Mouse (Mus musculus) testis, adult 2 months (tissue): ENCODE data around the gene Cpe. TPM values are rescaled to one million over a fixed set of nuclear protein-coding genes. Genes with fewer than 3 reads are reported as not detected.

Experiments used
- H3K27ac ChIP-seq: fragments of 200-500 bp; 2 replicates; pipeline ENCODE4 v1.5.1; 2012; ENCODE audit warnings: low read depth, low read length; ENCODE audit not compliant: control insufficient read depth, insufficient read depth
- H3K27me3 ChIP-seq: fragments of 200-500 bp; 2 replicates; pipeline ENCODE4 v1.6.1; 2012; ENCODE audit warnings: mild to moderate bottlenecking, low read length, moderate library complexity; ENCODE audit not compliant: control insufficient read depth, insufficient read depth
- H3K36me3 ChIP-seq: fragments of 200-500 bp; 2 replicates; pipeline ENCODE4 v1.6.1; 2012; ENCODE audit warnings: mild to moderate bottlenecking, low read length; ENCODE audit not compliant: control insufficient read depth, insufficient read depth
- H3K4me1 ChIP-seq: fragments of 200-500 bp; 2 replicates; pipeline ENCODE4 v1.6.1; 2012; ENCODE audit warnings: low read length; ENCODE audit not compliant: control insufficient read depth, insufficient read depth
- H3K4me3 ChIP-seq: fragments of 200-500 bp; 2 replicates; pipeline ENCODE4 v1.5.1; 2012; ENCODE audit warnings: low read depth, mild to moderate bottlenecking, low read length, moderate library complexity, mixed read lengths; ENCODE audit not compliant: control insufficient read depth
- CTCF ChIP-seq: fragments of 200-500 bp; IDR thresholded peaks from 2 replicates; pipeline ENCODE4 v1.5.1; 2012; ENCODE audit warnings: low read depth, mild to moderate bottlenecking, inconsistent platforms, low read length, moderate library complexity; ENCODE audit not compliant: control insufficient read depth, insufficient read depth, insufficient replicate concordance
- POLR2A ChIP-seq: fragments of 200-500 bp; IDR thresholded peaks from 2 replicates; pipeline ENCODE4 v1.6.1; 2012; ENCODE audit warnings: low read depth, mild to moderate bottlenecking, inconsistent platforms, low read length, moderate library complexity; ENCODE audit not compliant: control insufficient read depth
- polyA plus RNA-seq: library from polyadenylated mRNA; depleted of rRNA; stranded (reverse); fragments of >200 nt; gene quantifications from 2 replicates; pipeline ENCODE4 v1.2.3, GENCODE M21; 2012; rRNA removed

Gene Cpe
- polyA plus RNA-seq = 30.7 and 42.5 TPM in 2 replicates

DNA sequence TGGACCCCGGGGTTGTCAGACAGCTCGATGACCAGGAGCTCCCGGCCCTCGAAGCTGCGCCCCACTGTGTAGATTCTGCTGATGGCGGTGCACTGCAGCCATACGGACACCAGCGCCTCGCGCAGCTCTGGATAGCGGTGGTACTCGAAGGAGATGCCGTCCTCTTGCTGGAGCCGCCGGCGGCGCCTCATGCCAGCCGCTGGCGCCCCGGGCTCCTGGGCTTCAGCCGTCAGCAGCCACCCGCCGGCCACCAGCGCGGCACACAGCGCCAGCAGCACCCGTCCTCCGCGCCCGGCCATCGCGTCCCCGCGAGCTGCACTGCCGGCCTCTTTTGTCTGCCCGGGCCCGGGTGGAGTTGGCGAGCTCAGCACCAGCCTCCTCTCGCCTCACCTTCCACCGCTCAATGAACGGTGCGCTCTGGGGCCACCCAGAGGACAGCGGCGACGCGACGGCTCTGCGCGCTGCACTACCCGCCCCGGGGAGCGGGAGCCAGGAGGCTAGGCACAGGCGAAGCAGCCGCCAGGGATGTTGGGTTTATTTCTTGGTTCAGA lies at the start of gene Cpe:
TSS of gene Cpe (minus strand) at position 404 of the 551 bp plus-strand sequence.
- peak within 1 kb of the TSS; percentile 30; the same call in 1 of the 2 replicates for H3K27ac ChIP-seq
- H3K4me3 ChIP-seq = peak within 1 kb of the TSS; percentile 82
- H3K36me3 ChIP-seq = no peaks in the 10 kb centered on the region
- TF ChIP-seq CTCF (peak; percentile 52; the same call in 1 of the 2 replicates), POLR2A (no peak)
- peaks cover 6% of the 10 kb centered on the region for H3K4me1 ChIP-seq
- no peaks in the 10 kb centered on the region for H3K27me3 ChIP-seq

DNA sequence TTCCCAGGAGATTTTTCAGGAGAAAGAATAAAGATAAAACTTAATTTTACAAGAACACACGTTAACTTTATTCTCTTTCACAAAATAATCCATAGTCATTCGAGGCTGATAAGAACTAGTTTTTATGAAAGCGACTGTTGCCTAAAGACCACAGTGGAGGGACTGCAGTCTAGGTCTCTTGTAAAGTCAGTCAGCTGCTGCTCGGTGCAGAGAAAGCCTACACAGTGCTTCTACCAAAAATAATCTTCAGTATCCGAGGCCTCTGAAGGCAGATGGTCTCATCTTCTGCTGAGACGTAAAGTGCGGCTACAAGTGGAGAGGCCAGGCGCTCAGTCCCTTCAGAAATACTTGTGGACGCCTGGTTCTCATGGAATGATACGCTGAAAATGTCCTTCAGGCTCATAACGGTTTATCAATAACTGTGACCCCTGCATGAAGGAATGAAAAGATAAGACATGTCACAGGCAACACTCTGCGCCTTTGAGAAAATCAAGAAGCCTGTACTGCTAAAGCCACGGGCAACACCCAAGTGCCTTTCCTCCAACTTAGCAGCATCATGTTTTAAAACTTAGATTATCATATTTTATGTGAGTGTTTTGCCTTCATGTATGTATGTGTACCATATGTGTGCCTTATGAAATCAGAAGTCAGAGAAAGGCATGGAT lies 47.8 kb upstream of the Cpe start:
- Histone ChIP-seq H3K36me3 (no peaks in the 10 kb centered on the region), H3K4me3 (no peak overlapping the region), H3K27ac (no peak overlapping the region), H3K27me3 (no peaks in the 10 kb centered on the region), H3K4me1 (no peaks in the 10 kb centered on the region)
- TF ChIP-seq CTCF (no peak), POLR2A (no peak)

DNA sequence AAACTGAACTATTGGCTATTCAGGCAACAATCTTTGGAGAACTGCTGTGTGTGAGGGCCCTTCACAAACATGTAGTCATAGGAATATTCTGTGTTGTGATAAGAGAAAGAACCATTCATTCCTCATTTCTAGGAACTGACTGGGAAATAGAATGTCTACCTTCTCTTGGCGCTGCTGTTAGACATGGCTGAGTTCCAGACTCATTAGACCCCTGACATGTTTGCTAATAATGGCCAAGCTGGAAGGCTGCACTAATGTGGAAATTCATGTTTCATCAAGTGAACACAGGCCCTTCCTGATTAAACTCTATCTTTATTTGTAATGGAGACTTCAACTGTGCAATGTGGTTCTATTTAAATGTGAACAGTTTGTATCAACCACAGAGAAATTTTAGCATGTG lies 46.1 kb upstream of the Cpe start:
- Histone ChIP-seq H3K27ac (no peak overlapping the region), H3K27me3 (no peaks in the 10 kb centered on the region), H3K4me3 (no peak overlapping the region), H3K36me3 (no peaks in the 10 kb centered on the region), H3K4me1 (no peaks in the 10 kb centered on the region; the same call in 1 of the 2 replicates)
- TF ChIP-seq CTCF (no peak), POLR2A (no peak)

DNA sequence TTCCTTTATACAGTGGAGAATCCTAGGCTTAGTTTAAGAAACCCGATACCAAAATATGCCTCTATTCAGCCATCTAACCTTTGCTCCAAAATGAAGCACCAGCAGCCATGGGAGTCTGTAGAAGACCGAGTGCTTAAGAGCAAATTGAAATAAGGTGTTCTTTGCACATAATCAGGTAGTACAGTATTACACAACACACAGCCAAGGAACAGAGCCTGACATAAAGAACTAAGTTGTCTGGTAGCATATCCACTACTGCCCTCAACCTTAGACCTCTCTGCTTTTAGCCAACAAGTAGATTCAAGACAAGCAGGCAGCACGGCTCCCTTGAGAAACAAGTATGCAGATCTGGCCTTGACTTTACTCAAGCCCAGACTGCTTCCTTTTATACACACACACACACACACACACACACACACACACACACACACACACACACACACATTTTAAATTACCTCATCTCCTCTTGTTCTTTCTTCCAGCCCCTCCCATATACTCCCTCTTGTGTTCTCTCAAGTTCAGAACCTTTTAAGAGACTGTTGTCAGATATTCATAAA lies 44.0 kb upstream of the Cpe start:
- H3K4me3 ChIP-seq = no peak overlapping the region

DNA sequence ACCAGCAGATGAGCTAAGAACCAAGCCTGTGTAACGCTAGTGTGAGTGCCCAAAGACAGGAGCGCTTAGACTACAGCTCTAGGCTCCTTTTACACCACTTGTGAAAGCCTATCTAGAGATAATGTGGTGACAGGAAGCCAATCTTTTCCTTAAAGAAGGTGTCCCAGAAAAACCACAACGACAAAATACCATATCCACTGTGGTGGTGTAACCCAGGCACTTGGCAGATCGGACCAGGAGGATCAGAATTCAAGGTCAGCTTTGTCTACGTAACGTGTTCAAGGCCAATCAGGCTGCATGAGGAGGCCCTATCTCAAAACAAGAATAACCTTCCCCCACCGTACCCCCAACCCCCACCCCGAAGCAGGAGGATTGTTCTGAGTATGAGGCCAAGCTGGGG lies 42.3 kb upstream of the Cpe start:
- no peaks in the 10 kb centered on the region for H3K27me3 ChIP-seq

More for the DNA sequence above, 44.0 kb upstream of the Cpe start:
- Histone ChIP-seq H3K4me1 (no peaks in the 10 kb centered on the region; the same call in none of the 2 replicates), H3K27me3 (no peaks in the 10 kb centered on the region), H3K27ac (no peak overlapping the region), H3K36me3 (no peaks in the 10 kb centered on the region)
- TF ChIP-seq POLR2A (no peak), CTCF (no peak)

DNA sequence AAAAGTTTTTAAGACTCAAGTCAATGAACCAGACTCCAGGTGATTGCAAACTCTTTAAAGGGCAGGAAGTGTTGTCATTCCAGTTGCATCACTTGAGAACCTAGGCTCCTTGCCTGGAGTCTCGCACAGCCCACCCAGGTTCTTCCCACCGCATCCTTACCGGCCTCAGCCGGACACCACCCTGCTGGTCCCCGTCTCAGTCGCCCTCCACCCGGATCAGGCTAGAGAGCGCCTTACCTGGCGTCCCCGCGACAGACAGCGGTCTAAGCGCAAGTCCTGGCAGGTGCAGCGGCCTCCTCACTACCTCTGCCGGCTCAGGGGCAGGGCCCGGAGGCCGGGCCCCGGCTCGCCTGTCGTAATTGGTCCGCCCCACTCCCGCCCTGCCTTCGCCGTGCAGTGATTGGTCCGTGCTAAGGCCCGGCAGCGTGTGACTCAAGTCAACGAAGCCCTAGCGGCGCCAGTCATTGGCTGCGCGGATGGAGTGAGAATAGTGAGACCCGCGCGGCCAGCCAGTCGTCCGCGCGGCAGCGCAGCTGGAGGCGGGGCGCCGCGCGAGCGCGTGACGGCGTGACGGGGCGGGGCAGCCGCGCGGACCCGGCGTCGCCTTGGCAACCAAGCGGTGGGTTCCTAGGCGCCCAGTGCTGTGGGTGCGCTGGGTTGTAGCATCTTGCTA lies 40.6 kb upstream of the Cpe start, which contains the start of gene Msmo1:
TSS of gene Msmo1 (minus strand) at position 522 of the 673 bp plus-strand sequence.
- TF ChIP-seq CTCF (no peak), POLR2A (peak; percentile 51)
- Histone ChIP-seq H3K4me1 (no peaks in the 10 kb centered on the region; the same call in none of the 2 replicates), H3K4me3 (peak within 1 kb of the TSS; percentile 93), H3K27ac (peak within 1 kb of the TSS; percentile 61), H3K36me3 (no peaks in the 10 kb centered on the region), H3K27me3 (no peaks in the 10 kb centered on the region)

More for the DNA sequence above, 42.3 kb upstream of the Cpe start:
- H3K27ac ChIP-seq = no peak overlapping the region
- TF ChIP-seq POLR2A = no peak
- TF ChIP-seq CTCF = no peak
- H3K4me1 ChIP-seq = no peaks in the 10 kb centered on the region; the same call in none of the 2 replicates
- H3K4me3 ChIP-seq = no peak overlapping the region
- no peaks in the 10 kb centered on the region for H3K36me3 ChIP-seq

DNA sequence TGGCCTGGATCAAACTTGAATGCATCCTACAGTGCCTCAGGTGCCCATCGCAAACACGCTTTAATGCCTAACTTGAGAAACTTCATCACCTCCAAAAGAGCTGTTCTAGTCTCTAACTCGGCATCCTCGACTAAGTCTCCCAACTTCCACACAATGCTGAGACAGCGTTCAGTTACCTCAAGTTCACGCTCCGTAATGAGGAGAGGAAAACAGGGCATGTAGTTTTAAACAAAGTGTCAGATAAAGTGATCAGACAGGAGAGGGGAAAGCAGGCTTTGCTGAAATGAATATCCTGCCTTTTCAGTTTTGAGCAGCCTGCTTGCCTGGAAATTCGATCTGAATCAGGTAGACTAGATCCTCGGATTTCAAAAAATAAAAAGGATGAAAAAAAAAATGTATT lies 39.7 kb upstream of the Cpe start:
- TF ChIP-seq CTCF (no peak), POLR2A (no peak)
- peak overlapping the region; percentile 55 for H3K4me3 ChIP-seq
- H3K27me3 ChIP-seq = no peaks in the 10 kb centered on the region

More for the DNA sequence above, 39.7 kb upstream of the Cpe start:
- Histone ChIP-seq H3K27ac (peak overlapping the region; percentile 43; the same call in 1 of the 2 replicates), H3K36me3 (no peaks in the 10 kb centered on the region), H3K4me1 (no peaks in the 10 kb centered on the region; the same call in none of the 2 replicates)
